Mouse (Mus musculus) regulatory T cell (primary cell): ENCODE measurements around the gene Rps27.

Experiments used
- in situ Hi-C: fragments of 300-600 bp; cut with MboI, MseI; formaldehyde crosslinking; loops from one replicate; pipeline ENCODE4 v1.15.1; 2025; ENCODE audit warnings: high pct_unique_total_duplicates

Rps27 gene

GRCm38 (mm10) chr3:90190859-90191510 is 22.5 kb downstream of the Rps27 start:
- in situ Hi-C loops = no loop called here

GRCm38 (mm10) chr3:90183581-90183980 is 29.9 kb downstream of the Rps27 start:
- in situ Hi-C loops = no loop called here

DNA sequence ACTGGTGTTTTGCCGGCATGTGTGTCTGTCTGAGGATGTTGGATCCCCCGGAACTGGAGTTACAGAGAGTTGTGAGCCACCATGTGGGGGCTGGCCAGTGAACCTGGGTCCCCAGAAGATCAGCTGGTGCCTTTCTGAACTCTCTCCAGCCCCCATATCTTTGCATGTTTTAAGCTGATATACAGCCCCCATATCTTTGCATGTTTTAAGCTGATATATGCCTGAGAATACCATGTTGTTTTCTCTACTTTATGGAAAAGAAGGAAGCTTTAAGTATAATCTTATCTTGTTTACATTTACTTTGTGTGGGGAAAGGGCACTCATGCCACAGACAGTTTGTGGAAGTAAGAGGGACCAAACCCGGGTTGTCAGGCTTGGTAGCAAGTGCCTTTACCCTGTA is 33.9 kb downstream of the Rps27 start:
- in situ Hi-C loops = no loop called here
